Mouse (Mus musculus) liver, postnatal 0 days (tissue): ENCODE data around the gene H1f0. TPM values are rescaled to one million over a fixed set of nuclear protein-coding genes. Genes with fewer than 3 reads are reported as not detected.

Source experiments
- ATAC-seq: fragments of 200-750 bp; cut with Nextera tagmentation; 2 replicates; pipeline ENCODE4 v1.8.0; 2017; ENCODE audit warnings: mild to moderate bottlenecking, moderate library complexity
- DNase-seq: peaks from one replicate; pipeline ENCODE4 v3.0.0-alpha.2; 2016
- H3K27ac ChIP-seq: fragments of 300-500 bp; sonication (generic); 2 replicates; pipeline ENCODE4 v1.5.1; 2014; ENCODE audit warnings: antibody characterized with exemption, moderate library complexity, mild to moderate bottlenecking, low read depth
- H3K27me3 ChIP-seq: fragments of 300-500 bp; sonication (generic); 2 replicates; pipeline ENCODE4 v1.6.1; 2014; ENCODE audit warnings: low read length, control low read depth, mixed read lengths; ENCODE audit not compliant: insufficient read depth
- H3K36me3 ChIP-seq: fragments of 300-500 bp; sonication (generic); replicated peaks from 2 replicates; pipeline ENCODE4 v1.6.1; 2014; ENCODE audit warnings: mild to moderate bottlenecking, control low read depth, low read length, moderate library complexity, mixed read lengths; ENCODE audit not compliant: insufficient read depth
- H3K4me1 ChIP-seq: fragments of 300-500 bp; sonication (generic); 2 replicates; pipeline ENCODE4 v1.6.1; 2014; ENCODE audit warnings: antibody characterized with exemption, mild to moderate bottlenecking, control low read depth; ENCODE audit not compliant: insufficient read depth
- H3K4me2 ChIP-seq: fragments of 300-500 bp; sonication (generic); 2 replicates; pipeline ENCODE4 v1.6.1; 2014; ENCODE audit warnings: low read depth, mild to moderate bottlenecking, low read length, moderate library complexity, mixed read lengths
- H3K4me3 ChIP-seq: fragments of 300-500 bp; sonication (generic); 2 replicates; pipeline ENCODE4 v1.5.1; 2014; ENCODE audit warnings: low read depth, low read length
- H3K9ac ChIP-seq: fragments of 300-500 bp; sonication (generic); replicated peaks from 2 replicates; pipeline ENCODE4 v1.6.1; 2014; ENCODE audit warnings: mild to moderate bottlenecking, moderate library complexity
- H3K9me3 ChIP-seq: fragments of 300-500 bp; sonication (generic); 2 replicates; pipeline ENCODE4 v1.6.1; 2016; ENCODE audit warnings: mild to moderate bottlenecking, control low read depth, low read length, mixed read lengths
- CTCF ChIP-seq: sonication (generic); IDR thresholded peaks from 2 replicates; pipeline ENCODE4 v1.5.1; 2016; ENCODE audit warnings: antibody characterized with exemption, low read depth
- EP300 ChIP-seq: IDR thresholded peaks from 2 replicates; pipeline ENCODE4 v1.6.1; 2016; ENCODE audit warnings: antibody characterized with exemption, low read depth, mild to moderate bottlenecking
- WGBS: fragments of 180-500 bp; shearing (Covaris S2); extraction: QIAGEN DNeasy Blood & Tissue Kit; methylation state at CpG from one replicate; pipeline ENCODE4 v1.1.7; 2014; ENCODE audit not compliant: insufficient replicate concordance; 5-methylcytosine and 5-hydroxymethylcytosine counted together
- polyA plus RNA-seq: library from polyadenylated mRNA; unstranded; fragments of >200 nt; fragmentation: Nextera tagmentation; extraction: Ambion mirVana; gene quantifications from 2 replicates; pipeline ENCODE4 v1.2.1, GENCODE M21; 2015

Gene H1f0
- polyA plus RNA-seq, 1 experiment from 2014 or later = 125 TPM

DNA sequence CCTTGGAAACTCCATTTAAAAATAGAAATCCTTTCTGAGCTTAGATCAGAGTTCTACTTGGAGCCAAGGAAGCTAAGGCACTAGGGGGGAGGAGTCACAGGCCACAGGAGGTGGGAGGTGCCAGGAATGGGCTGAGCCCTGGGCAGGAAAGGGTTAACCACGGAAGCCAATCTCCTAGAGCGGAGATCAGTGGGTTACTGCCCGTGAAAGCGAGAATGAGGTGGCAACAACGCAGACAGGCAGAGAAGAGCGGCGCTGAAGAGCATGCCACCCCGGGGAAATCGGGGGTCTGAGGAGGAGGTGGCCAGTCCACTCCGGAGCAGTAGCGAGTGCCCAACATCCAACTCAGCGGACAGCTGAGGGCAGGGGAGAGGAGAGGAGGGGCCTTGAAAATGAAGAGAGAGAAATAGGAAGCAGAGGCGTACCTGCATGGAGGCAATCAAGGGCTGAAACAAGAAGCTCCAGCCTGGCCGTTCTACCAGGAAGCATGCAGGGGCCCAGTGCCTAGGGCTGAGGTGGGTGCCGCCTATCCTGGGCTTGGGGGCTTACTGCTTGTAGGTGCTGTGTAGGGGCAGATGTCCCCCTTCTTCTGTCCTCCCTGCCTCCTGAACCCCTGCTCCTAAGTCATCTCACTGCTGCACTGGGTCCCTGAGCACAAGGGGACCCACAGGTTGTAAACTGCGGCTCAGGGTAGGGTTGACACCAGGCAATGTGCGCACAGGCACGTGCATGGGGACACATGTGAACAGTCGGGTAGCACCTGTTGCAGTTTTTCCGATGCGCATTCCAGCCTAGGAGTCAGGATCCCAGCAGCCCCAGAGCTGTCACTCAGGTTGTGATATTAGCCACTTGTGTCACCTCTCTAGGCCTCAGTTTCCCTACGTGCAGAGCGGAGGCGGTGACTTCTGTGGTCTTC, 12.5 kb downstream of the H1f0 start:
- Histone ChIP-seq H3K27me3 (peaks cover 33% of the 10 kb centered on the region), H3K4me3 (peak overlapping the region; percentile 24; the same call in 1 of the 2 replicates), H3K9ac (no peak overlapping the region; the same call in 1 of the 2 replicates), H3K9me3 (no peaks in the 10 kb centered on the region), H3K36me3 (no peaks in the 10 kb centered on the region; the same call in 1 of the 2 replicates), H3K4me1 (peaks cover 36% of the 10 kb centered on the region), H3K4me2 (peak overlapping the region; percentile 63), H3K27ac (no peak overlapping the region; the same call in 1 of the 2 replicates)
- peak; percentile 41 for DNase-seq
- no peak for ATAC-seq
- 13% methylated on average over 24 of the region's 24 CpGs for WGBS
- TF ChIP-seq CTCF (no peak), EP300 (no peak)

- ATAC-seq (no peak), DNase-seq (no peak)
- no peaks in the 10 kb centered on the region for H3K36me3 ChIP-seq
- H3K27ac ChIP-seq = no peak within 1 kb of the TSS; the same call in 1 of the 2 replicates
- peak within 1 kb of the TSS; percentile 3; the same call in 1 of the 2 replicates for H3K9ac ChIP-seq
- peak within 1 kb of the TSS; percentile 84 for H3K4me2 ChIP-seq
- TF ChIP-seq CTCF = no peak
- no peak for TF ChIP-seq EP300
- H3K9me3 ChIP-seq = no peaks in the 10 kb centered on the region
- H3K4me1 ChIP-seq = peaks cover 36% of the 10 kb centered on the region
- H3K27me3 ChIP-seq = peaks cover 33% of the 10 kb centered on the region
- H3K4me3 ChIP-seq = peak within 1 kb of the TSS; percentile 50
- WGBS = 60% methylated on average over 6 of the region's 6 CpGs
Measured at GRCm38 (mm10) chr15:79041585-79041984, 13.3 kb downstream of the H1f0 start, which contains the start of gene Galr3. Gene Galr3 (plus strand): TSS chr15:79041885.

DNA sequence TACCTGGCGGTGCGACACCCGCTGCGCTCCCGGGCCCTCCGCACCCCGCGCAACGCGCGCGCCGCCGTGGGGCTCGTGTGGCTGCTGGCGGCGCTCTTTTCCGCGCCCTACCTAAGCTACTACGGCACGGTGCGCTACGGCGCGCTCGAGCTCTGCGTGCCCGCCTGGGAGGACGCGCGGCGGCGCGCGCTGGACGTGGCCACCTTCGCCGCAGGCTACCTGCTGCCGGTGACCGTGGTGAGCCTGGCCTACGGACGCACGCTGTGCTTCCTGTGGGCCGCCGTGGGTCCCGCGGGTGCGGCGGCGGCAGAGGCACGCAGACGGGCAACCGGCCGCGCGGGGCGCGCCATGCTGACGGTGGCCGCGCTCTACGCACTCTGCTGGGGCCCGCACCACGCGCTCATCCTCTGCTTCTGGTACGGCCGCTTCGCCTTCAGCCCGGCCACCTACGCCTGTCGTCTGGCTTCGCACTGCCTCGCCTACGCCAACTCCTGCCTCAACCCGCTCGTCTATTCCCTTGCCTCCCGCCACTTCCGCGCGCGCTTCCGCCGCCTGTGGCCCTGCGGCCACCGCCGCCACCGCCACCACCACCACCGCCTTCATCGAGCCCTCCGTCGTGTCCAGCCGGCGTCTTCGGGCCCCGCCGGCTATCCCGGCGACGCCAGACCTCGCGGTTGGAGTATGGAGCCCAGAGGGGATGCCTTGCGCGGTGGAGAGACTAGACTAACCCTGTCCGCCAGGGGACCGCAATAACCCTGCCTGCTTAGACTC, 14.7 kb downstream of the H1f0 start:
- Histone ChIP-seq H3K27me3 (peaks cover 33% of the 10 kb centered on the region), H3K4me3 (peak overlapping the region; percentile 50), H3K27ac (no peak overlapping the region), H3K9ac (0 out of 2 replicates have a peak overlapping the region, but pooled peaks have one; percentile 3), H3K36me3 (no peaks in the 10 kb centered on the region), H3K4me1 (peaks cover 34% of the 10 kb centered on the region), H3K9me3 (no peaks in the 10 kb centered on the region), H3K4me2 (peak overlapping the region; percentile 84)
- ATAC-seq = no peak
- DNase-seq = peak; percentile 40
- 2% methylated on average over 66 of the region's 105 CpGs for WGBS
- TF ChIP-seq CTCF (0 out of 2 replicates have a peak, but pooled peaks have one; percentile 6), EP300 (no peak)

- peak; percentile 70 for ATAC-seq
- 28% methylated on average over 4 of the region's 4 CpGs for WGBS
Measured at GRCm38 (mm10) chr15:79044837-79045236, 16.6 kb downstream of the H1f0 start.

DNA sequence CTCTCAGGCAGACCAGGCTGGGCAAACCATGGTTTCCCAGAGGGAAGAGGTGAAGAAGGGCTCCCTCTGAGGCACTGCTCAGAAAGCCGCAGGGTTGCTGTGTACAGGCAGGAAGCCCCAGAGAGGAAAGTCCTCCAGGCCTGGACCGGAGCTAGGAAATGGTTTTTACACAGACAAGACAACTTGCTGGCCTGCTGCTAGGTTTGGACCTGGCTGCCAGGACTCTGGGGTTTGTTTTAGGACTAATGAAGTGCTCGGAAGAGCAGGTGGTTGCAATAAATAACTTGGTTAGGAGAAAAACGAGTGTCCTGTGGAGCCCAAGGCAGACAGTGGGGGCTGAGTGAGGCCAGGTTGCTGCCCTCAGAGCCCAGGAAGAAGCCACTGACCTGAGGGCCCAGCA, 19.9 kb downstream of the H1f0 start:
- no peak overlapping the region for H3K9ac ChIP-seq
- ATAC-seq (no peak), DNase-seq (no peak)
- 67% methylated on average over 4 of the region's 4 CpGs for WGBS
- H3K27me3 ChIP-seq = peaks cover 7% of the 10 kb centered on the region
- TF ChIP-seq CTCF = no peak
- no peak for TF ChIP-seq EP300
- no peak overlapping the region for H3K4me3 ChIP-seq
- H3K4me1 ChIP-seq = peaks cover 7% of the 10 kb centered on the region
- H3K4me2 ChIP-seq = no peak overlapping the region
- H3K36me3 ChIP-seq = peaks cover 8% of the 10 kb centered on the region
- no peak overlapping the region for H3K27ac ChIP-seq
- H3K9me3 ChIP-seq = no peaks in the 10 kb centered on the region

More at GRCm38 (mm10) chr15:79044837-79045236, 16.6 kb downstream of the H1f0 start:
- H3K9ac ChIP-seq = no peak overlapping the region
- H3K27ac ChIP-seq = no peak overlapping the region
- H3K4me2 ChIP-seq = no peak overlapping the region; the same call in 1 of the 2 replicates
- no peaks in the 10 kb centered on the region for H3K36me3 ChIP-seq
- peaks cover 26% of the 10 kb centered on the region for H3K4me1 ChIP-seq
- TF ChIP-seq CTCF = no peak
- no peak for TF ChIP-seq EP300
- H3K9me3 ChIP-seq = no peaks in the 10 kb centered on the region
- peaks cover 33% of the 10 kb centered on the region for H3K27me3 ChIP-seq
- no peak for DNase-seq
- H3K4me3 ChIP-seq = no peak overlapping the region
